Mouse (Mus musculus): Measurements from ENCODE around the gene Icam5. TPM values are rescaled to one million over a fixed set of nuclear protein-coding genes. Genes with fewer than 3 reads are reported as not detected.

Gene Icam5
- polyA plus RNA-seq, 1 experiment from 2014 or later = 0.19 TPM

DNA sequence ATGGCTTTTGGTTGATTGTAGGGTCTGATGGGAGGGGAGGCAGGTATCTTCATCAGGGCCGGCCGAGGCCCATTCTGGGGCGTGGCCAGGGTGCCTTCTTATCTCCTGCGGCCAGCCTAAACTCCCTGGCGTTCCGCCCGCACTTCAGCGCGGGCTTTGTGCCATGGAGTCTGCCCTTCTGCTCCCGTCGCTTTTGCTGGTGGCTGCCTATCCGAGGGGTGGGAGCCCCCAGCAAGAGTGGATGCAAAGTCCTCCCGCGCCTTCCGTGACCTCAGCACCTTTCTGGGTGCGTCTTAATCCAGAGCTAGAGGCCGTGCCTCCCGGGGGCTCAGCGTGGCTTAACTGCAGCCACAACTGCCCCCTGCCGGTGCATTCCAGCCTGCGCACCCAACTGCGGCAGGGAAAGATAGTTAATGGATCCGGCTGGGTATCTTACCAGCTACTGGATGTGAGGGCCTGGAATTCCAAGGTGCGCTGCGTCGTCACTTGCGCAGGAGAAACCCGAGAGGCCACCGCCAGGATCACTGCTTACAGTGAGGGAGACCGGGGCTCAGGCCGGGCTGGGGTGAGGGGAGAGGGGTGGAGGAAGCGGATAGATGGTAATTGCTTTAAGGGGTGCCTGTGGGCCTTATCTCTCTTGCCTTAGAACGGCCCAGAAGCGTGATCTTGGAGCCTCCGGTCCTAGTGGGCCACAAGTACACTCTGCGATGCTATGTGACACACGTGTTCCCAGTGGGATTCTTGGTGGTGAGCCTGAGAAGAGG, 2.4 kb upstream of the Icam5 start, which contains the start of gene Icam4:
Icam4 (plus strand) TSS at position 83 of the 764 bp plus-strand sequence.
- Histone ChIP-seq H3K4me1 (ENCODE audit: control insufficient read depth, insufficient read depth, low read length) (peaks cover 33% of the 10 kb centered on the region), H3K9me3 (ENCODE audit: control insufficient read depth, low read length) (no peaks in the 10 kb centered on the region), H3K9ac (ENCODE audit: low read depth, low read length) (peak within 1 kb of the TSS; percentile 40; the same call in 1 of the 2 replicates), H3K27ac (replicated peaks; ENCODE audit: low read depth, low read length) (no peak within 1 kb of the TSS), H3K4me2 (ENCODE audit: low read depth, low read length) (peak within 1 kb of the TSS; percentile 73), H3K4me3 (ENCODE audit: low read depth, low read length) (peak within 1 kb of the TSS; percentile 52), H3K27me3 (replicated peaks; ENCODE audit: control insufficient read depth, insufficient read depth, low read length) (peaks cover 54% of the 10 kb centered on the region), H3K36me3 (ENCODE audit: control insufficient read depth, insufficient read depth, low read length) (no peaks in the 10 kb centered on the region)
- ATAC-seq (ENCODE audit: low read depth) (no peak), DNase-seq (ENCODE audit: low spot score) (peak; percentile 76)
- WGBS = 2% methylated on average over 37 of the region's 37 CpGs

GRCm38 (mm10) chr9:21030055-21030600, 1.7 kb upstream of the Icam5 start:
- Histone ChIP-seq H3K9me3 (ENCODE audit: control insufficient read depth, low read length) (no peaks in the 10 kb centered on the region), H3K4me1 (ENCODE audit: control insufficient read depth, insufficient read depth, low read length) (peaks cover 33% of the 10 kb centered on the region), H3K4me2 (ENCODE audit: low read depth, low read length) (peak overlapping the region; percentile 73), H3K4me3 (ENCODE audit: low read depth, low read length) (peak overlapping the region; percentile 52), H3K9ac (ENCODE audit: low read depth, low read length) (no peak overlapping the region), H3K27ac (replicated peaks; ENCODE audit: low read depth, low read length) (no peak overlapping the region), H3K27me3 (replicated peaks; ENCODE audit: control insufficient read depth, insufficient read depth, low read length) (peaks cover 61% of the 10 kb centered on the region), H3K36me3 (ENCODE audit: control insufficient read depth, insufficient read depth, low read length) (no peaks in the 10 kb centered on the region)
- no peak for ATAC-seq (ENCODE audit: low read depth)
- 34% methylated on average over 21 of the region's 22 CpGs for WGBS
- no peak for DNase-seq (ENCODE audit: low spot score)

GRCm38 (mm10) chr9:21030781-21031250, 1.1 kb upstream of the Icam5 start:
- Histone ChIP-seq H3K4me2 (ENCODE audit: low read depth, low read length) (peak overlapping the region; percentile 73), H3K4me3 (ENCODE audit: low read depth, low read length) (peak overlapping the region; percentile 52), H3K9me3 (ENCODE audit: control insufficient read depth, low read length) (no peaks in the 10 kb centered on the region), H3K36me3 (ENCODE audit: control insufficient read depth, insufficient read depth, low read length) (no peaks in the 10 kb centered on the region), H3K9ac (ENCODE audit: low read depth, low read length) (no peak overlapping the region), H3K27me3 (replicated peaks; ENCODE audit: control insufficient read depth, insufficient read depth, low read length) (peaks cover 68% of the 10 kb centered on the region), H3K4me1 (ENCODE audit: control insufficient read depth, insufficient read depth, low read length) (peaks cover 33% of the 10 kb centered on the region), H3K27ac (replicated peaks; ENCODE audit: low read depth, low read length) (no peak overlapping the region)
- ATAC-seq (ENCODE audit: low read depth) = peak; percentile 74
- WGBS = 0% methylated on average over 13 of the region's 13 CpGs
- peak; percentile 93 for DNase-seq (ENCODE audit: low spot score)

GRCm38 (mm10) chr9:21031251-21031895, 500 bp upstream of the Icam5 start:
- peaks cover 33% of the 10 kb centered on the region for H3K4me1 ChIP-seq (ENCODE audit: control insufficient read depth, insufficient read depth, low read length)
- ATAC-seq (ENCODE audit: low read depth) = peak; percentile 47

GRCm38 (mm10) chr9:21032491-21032890, 618 bp downstream of the Icam5 start:
- DNase-seq (ENCODE audit: low spot score) (no peak), ATAC-seq (ENCODE audit: low read depth) (no peak)
- Histone ChIP-seq H3K4me2 (ENCODE audit: low read depth, low read length) (peak overlapping the region; percentile 73), H3K9ac (ENCODE audit: low read depth, low read length) (0 out of 2 replicates have a peak overlapping the region, but pooled peaks have one; percentile 45), H3K27me3 (replicated peaks; ENCODE audit: control insufficient read depth, insufficient read depth, low read length) (peaks cover 85% of the 10 kb centered on the region), H3K4me3 (ENCODE audit: low read depth, low read length) (peak overlapping the region; percentile 52), H3K36me3 (ENCODE audit: control insufficient read depth, insufficient read depth, low read length) (no peaks in the 10 kb centered on the region), H3K4me1 (ENCODE audit: control insufficient read depth, insufficient read depth, low read length) (peaks cover 42% of the 10 kb centered on the region), H3K27ac (replicated peaks; ENCODE audit: low read depth, low read length) (no peak overlapping the region), H3K9me3 (ENCODE audit: control insufficient read depth, low read length) (no peaks in the 10 kb centered on the region)
- 1% methylated on average over 7 of the region's 7 CpGs for WGBS

More at GRCm38 (mm10) chr9:21031251-21031895, 500 bp upstream of the Icam5 start:
- H3K4me3 ChIP-seq (ENCODE audit: low read depth, low read length) = peak overlapping the region; percentile 52
- peak overlapping the region; percentile 45 for H3K9ac ChIP-seq (ENCODE audit: low read depth, low read length)
- H3K4me2 ChIP-seq (ENCODE audit: low read depth, low read length) = peak overlapping the region; percentile 73
- no peaks in the 10 kb centered on the region for H3K36me3 ChIP-seq (ENCODE audit: control insufficient read depth, insufficient read depth, low read length)
- WGBS = under 1% methylated on average over 24 of the region's 36 CpGs
- H3K9me3 ChIP-seq (ENCODE audit: control insufficient read depth, low read length) = no peaks in the 10 kb centered on the region
- H3K27ac ChIP-seq (replicated peaks; ENCODE audit: low read depth, low read length) = no peak overlapping the region
- peaks cover 73% of the 10 kb centered on the region for H3K27me3 ChIP-seq (replicated peaks; ENCODE audit: control insufficient read depth, insufficient read depth, low read length)
- DNase-seq (ENCODE audit: low spot score) = peak; percentile 73

GRCm38 (mm10) chr9:21033136-21033535, 1.3 kb downstream of the Icam5 start:
- peak overlapping the region; percentile 53 for H3K9ac ChIP-seq (ENCODE audit: low read depth, low read length)
- H3K27me3 ChIP-seq (replicated peaks; ENCODE audit: control insufficient read depth, insufficient read depth, low read length) = peaks cover 87% of the 10 kb centered on the region
- peak overlapping the region; percentile 52 for H3K4me3 ChIP-seq (ENCODE audit: low read depth, low read length)
- no peak overlapping the region for H3K27ac ChIP-seq (replicated peaks; ENCODE audit: low read depth, low read length)
- H3K9me3 ChIP-seq (ENCODE audit: control insufficient read depth, low read length) = no peaks in the 10 kb centered on the region
- peak overlapping the region; percentile 73 for H3K4me2 ChIP-seq (ENCODE audit: low read depth, low read length)
- no peaks in the 10 kb centered on the region for H3K36me3 ChIP-seq (ENCODE audit: control insufficient read depth, insufficient read depth, low read length)
- ATAC-seq (ENCODE audit: low read depth) (peak; percentile 78), DNase-seq (ENCODE audit: low spot score) (peak; percentile 93)
- 2% methylated on average over 26 of the region's 34 CpGs for WGBS
- H3K4me1 ChIP-seq (ENCODE audit: control insufficient read depth, insufficient read depth, low read length) = peaks cover 47% of the 10 kb centered on the region

DNA sequence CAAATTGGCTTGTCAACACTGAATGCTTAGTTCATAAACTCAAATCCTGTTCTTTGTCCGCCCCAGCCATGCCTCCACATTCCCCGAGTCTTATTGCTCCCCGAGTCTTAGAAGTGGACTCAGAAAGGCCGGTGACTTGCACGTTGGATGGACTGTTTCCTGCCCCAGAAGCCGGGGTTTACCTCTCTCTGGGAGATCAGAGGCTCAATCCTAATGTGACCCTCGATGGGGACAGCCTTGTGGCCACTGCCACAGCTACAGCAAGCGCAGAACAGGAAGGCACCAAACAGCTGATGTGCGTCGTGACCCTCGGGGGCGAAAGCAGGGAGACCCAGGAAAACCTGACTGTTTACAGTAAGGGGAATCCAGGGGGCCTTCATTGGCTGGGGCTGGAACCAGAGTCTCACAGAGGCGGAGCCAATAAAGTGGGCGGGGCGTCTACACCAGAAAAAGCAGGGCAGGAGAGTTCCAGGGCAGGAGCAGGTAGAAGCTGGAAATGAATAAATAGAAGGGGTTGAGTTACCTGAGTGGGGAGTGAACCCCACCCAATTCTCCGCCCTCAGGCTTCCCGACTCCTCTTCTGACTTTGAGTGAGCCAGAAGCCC, 2.7 kb downstream of the Icam5 start:
- Histone ChIP-seq H3K36me3 (ENCODE audit: control insufficient read depth, insufficient read depth, low read length) (no peaks in the 10 kb centered on the region), H3K4me1 (ENCODE audit: control insufficient read depth, insufficient read depth, low read length) (peaks cover 42% of the 10 kb centered on the region), H3K9me3 (ENCODE audit: control insufficient read depth, low read length) (peaks cover 5% of the 10 kb centered on the region; the same call in 1 of the 2 replicates), H3K27me3 (replicated peaks; ENCODE audit: control insufficient read depth, insufficient read depth, low read length) (peaks cover 87% of the 10 kb centered on the region), H3K4me3 (ENCODE audit: low read depth, low read length) (no peak overlapping the region), H3K9ac (ENCODE audit: low read depth, low read length) (no peak overlapping the region), H3K27ac (replicated peaks; ENCODE audit: low read depth, low read length) (no peak overlapping the region), H3K4me2 (ENCODE audit: low read depth, low read length) (no peak overlapping the region)
- DNase-seq (ENCODE audit: low spot score) = no peak
- no peak for ATAC-seq (ENCODE audit: low read depth)
- WGBS = 2% methylated on average over 17 of the region's 17 CpGs

DNA sequence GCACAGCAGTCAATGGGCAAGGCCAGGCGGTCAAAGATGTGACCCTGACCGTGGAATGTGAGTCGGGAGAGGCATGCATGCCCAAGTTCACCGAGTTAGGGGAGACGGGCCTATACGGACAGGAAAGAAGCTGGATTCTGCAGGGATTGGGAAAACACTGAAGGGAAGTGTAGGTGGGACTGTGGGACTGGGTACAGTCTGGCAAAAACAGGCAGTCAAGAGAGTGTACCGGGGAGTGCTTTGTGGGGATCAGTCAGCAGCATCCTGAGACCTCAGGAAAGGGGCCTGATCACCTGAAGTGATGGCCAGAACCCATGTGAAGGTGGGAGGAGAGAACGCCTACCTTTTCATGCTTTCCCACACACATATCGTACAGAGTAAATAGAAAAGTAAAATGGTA, 3.7 kb downstream of the Icam5 start:
- DNase-seq (ENCODE audit: low spot score) = no peak
- ATAC-seq (ENCODE audit: low read depth) = no peak
- Histone ChIP-seq H3K36me3 (ENCODE audit: control insufficient read depth, insufficient read depth, low read length) (no peaks in the 10 kb centered on the region), H3K4me2 (ENCODE audit: low read depth, low read length) (no peak overlapping the region), H3K4me1 (ENCODE audit: control insufficient read depth, insufficient read depth, low read length) (peaks cover 32% of the 10 kb centered on the region), H3K4me3 (ENCODE audit: low read depth, low read length) (no peak overlapping the region), H3K27ac (replicated peaks; ENCODE audit: low read depth, low read length) (no peak overlapping the region), H3K9ac (ENCODE audit: low read depth, low read length) (no peak overlapping the region), H3K27me3 (replicated peaks; ENCODE audit: control insufficient read depth, insufficient read depth, low read length) (peaks cover 87% of the 10 kb centered on the region), H3K9me3 (ENCODE audit: control insufficient read depth, low read length) (peaks cover 5% of the 10 kb centered on the region; the same call in 1 of the 2 replicates)
- WGBS = 22% methylated on average over 9 of the region's 9 CpGs

All from embryonic facial prominence, embryonic 14.5 days (tissue).